Comparison of ENCODE assay signal across 13 mouse cellular contexts in the genomic region with DNA sequence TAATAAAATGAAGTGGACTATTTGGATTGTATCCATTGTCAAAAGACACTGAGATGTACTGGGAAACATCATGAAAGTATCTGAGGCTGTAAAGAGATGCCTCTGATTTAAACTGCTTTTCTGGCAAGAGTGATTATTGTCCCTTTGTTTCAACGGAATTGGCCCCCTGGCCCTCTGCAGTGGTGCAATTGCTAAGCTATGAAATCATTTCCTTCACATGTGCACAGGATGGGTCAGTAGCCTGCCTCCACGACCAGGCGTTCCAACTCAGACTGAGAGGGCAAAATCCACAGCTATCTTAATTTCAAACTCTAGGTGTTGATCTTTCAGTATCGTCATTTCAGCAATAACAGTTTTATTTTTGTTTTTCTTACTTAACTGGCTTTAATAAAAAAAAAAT. TPM values are rescaled to one million over a fixed set of nuclear protein-coding genes. Genes with fewer than 3 reads are reported as not detected.
DNase-seq lines count a peak whose midpoint lies in the region; ATAC-seq and TF ChIP-seq lines count a peak whose summit lies in the region.
"Had no signal": no experiment of that assay in that cellular context is flagged by ENCODE, and none has a peak within 500 bp of the region (broad histone marks: within the 10 kb centered on the region; RNA-seq: fewer than 3 reads in every experiment).

No protein-coding gene starts in this region.

- H3K36me3 ChIP-seq in limb, embryonic 13.5 days = no peaks in the 10 kb centered on the region
- H3K36me3 ChIP-seq in limb, embryonic 10.5 days = no peaks in the 10 kb centered on the region
- no peaks in the 10 kb centered on the region for H3K36me3 ChIP-seq in kidney, postnatal 0 days (ENCODE audit: insufficient read depth, low read length)
- no peaks in the 10 kb centered on the region for H3K36me3 ChIP-seq in forebrain, embryonic 12.5 days (replicated peaks)
- H3K36me3 ChIP-seq in thymus, adult 2 months (ENCODE audit: control insufficient read depth, insufficient read depth, low read length) = no peaks in the 10 kb centered on the region
- H3K36me3 ChIP-seq: limb, embryonic 12.5 days; midbrain, embryonic 12.5 days; neural tube, embryonic 13.5 days had no signal

- DNase-seq in limb, embryonic 10.5 days (ENCODE audit: low spot score) = no peak
- DNase-seq in gastrocnemius, postnatal 25 days = peak; percentile 32
- peak; percentile 34 for DNase-seq in kidney, postnatal 0 days (ENCODE audit: low spot score)
- DNase-seq in lung, postnatal 4 days = peak; percentile 12 to 51
- DNase-seq in thymus, adult 2 months = no peak
- DNase-seq: cerebellum, postnatal 10 days had no signal

- H3K9me3 ChIP-seq in limb, embryonic 13.5 days = no peaks in the 10 kb centered on the region
- no peaks in the 10 kb centered on the region for H3K9me3 ChIP-seq in limb, embryonic 10.5 days (replicated peaks)
- no peaks in the 10 kb centered on the region for H3K9me3 ChIP-seq in kidney, postnatal 0 days (replicated peaks; ENCODE audit: low read length)
- H3K9me3 ChIP-seq in forebrain, embryonic 12.5 days = no peaks in the 10 kb centered on the region
- H3K9me3 ChIP-seq: limb, embryonic 12.5 days; midbrain, embryonic 12.5 days; neural tube, embryonic 13.5 days had no signal

- ATAC-seq in limb, embryonic 13.5 days (ENCODE audit: low FRiP score, low read depth) = peak; percentile 28; the same call in 1 of the 2 replicates
- no peak for ATAC-seq in kidney, postnatal 0 days (replicated peaks; ENCODE audit: low FRiP score, low read depth)
- ATAC-seq in megakaryocyte progenitor cell, adult 5-6 weeks (replicated peaks; ENCODE audit: poor library complexity) = no peak
- no peak for ATAC-seq in forebrain, embryonic 12.5 days (ENCODE audit: low FRiP score)

- no peak overlapping the region for H3K4me2 ChIP-seq in limb, embryonic 13.5 days (replicated peaks)
- no peak overlapping the region for H3K4me2 ChIP-seq in kidney, postnatal 0 days (ENCODE audit: low read length)
- no peak overlapping the region for H3K4me2 ChIP-seq in forebrain, embryonic 12.5 days
- H3K4me2 ChIP-seq: limb, embryonic 12.5 days; midbrain, embryonic 12.5 days; neural tube, embryonic 13.5 days had no signal

- WGBS in limb, embryonic 13.5 days = 52% methylated on average over 4 of the region's 4 CpGs
- WGBS in limb, embryonic 10.5 days = 66% methylated on average over 4 of the region's 4 CpGs
- 46% methylated on average over 4 of the region's 4 CpGs for whole genome bisulfite sequencing in kidney, postnatal 0 days
- 74% methylated on average over 4 of the region's 4 CpGs for WGBS in forebrain, embryonic 12.5 days
- WGBS in thymus, adult 2 months = 88% methylated on average over 4 of the region's 4 CpGs

- no peak overlapping the region for H3K4me3 ChIP-seq in limb, embryonic 13.5 days
- H3K4me3 ChIP-seq in limb, embryonic 10.5 days = no peak overlapping the region
- no peak overlapping the region for H3K4me3 ChIP-seq in kidney, postnatal 0 days (replicated peaks; ENCODE audit: low read depth, low read length)
- H3K4me3 ChIP-seq in forebrain, embryonic 12.5 days (replicated peaks) = no peak overlapping the region
- H3K4me3 ChIP-seq in thymus, adult 2 months (ENCODE audit: control insufficient read depth, insufficient read depth, low read length) = no peak overlapping the region
- H3K4me3 ChIP-seq: erythroblast, embryonic 14.5 days; limb, embryonic 12.5 days; midbrain, embryonic 12.5 days; neural tube, embryonic 13.5 days had no signal

- no peak overlapping the region for H3K9ac ChIP-seq in limb, embryonic 13.5 days
- no peak overlapping the region for H3K9ac ChIP-seq in kidney, postnatal 0 days (ENCODE audit: low read depth, low read length)
- no peak overlapping the region for H3K9ac ChIP-seq in forebrain, embryonic 12.5 days
- H3K9ac ChIP-seq: limb, embryonic 12.5 days; midbrain, embryonic 12.5 days; neural tube, embryonic 13.5 days had no signal

- no peak overlapping the region for H3K27ac ChIP-seq in limb, embryonic 13.5 days
- no peak overlapping the region for H3K27ac ChIP-seq in limb, embryonic 10.5 days
- no peak overlapping the region for H3K27ac ChIP-seq in kidney, postnatal 0 days
- no peak overlapping the region for H3K27ac ChIP-seq in forebrain, embryonic 12.5 days
- H3K27ac ChIP-seq in thymus, adult 2 months (ENCODE audit: control insufficient read depth, insufficient read depth, low read length) = no peak overlapping the region
- H3K27ac ChIP-seq: limb, embryonic 12.5 days; midbrain, embryonic 12.5 days; neural tube, embryonic 13.5 days had no signal

- no peaks in the 10 kb centered on the region for H3K4me1 ChIP-seq in limb, embryonic 13.5 days
- H3K4me1 ChIP-seq in limb, embryonic 10.5 days = no peaks in the 10 kb centered on the region
- no peaks in the 10 kb centered on the region for H3K4me1 ChIP-seq in kidney, postnatal 0 days (replicated peaks; ENCODE audit: insufficient read depth, low read length)
- no peaks in the 10 kb centered on the region for H3K4me1 ChIP-seq in forebrain, embryonic 12.5 days
- H3K4me1 ChIP-seq in thymus, adult 2 months (replicated peaks; ENCODE audit: control insufficient read depth, insufficient read depth, low read length) = no peaks in the 10 kb centered on the region
- H3K4me1 ChIP-seq: limb, embryonic 12.5 days; midbrain, embryonic 12.5 days; neural tube, embryonic 13.5 days had no signal

- TF ChIP-seq CTCF in kidney, postnatal 0 days (IDR thresholded peaks at IDR 0.05; ENCODE audit: low read depth) = no peak
- no peak for TF ChIP-seq CTCF in thymus, adult 2 months (IDR thresholded peaks at IDR 0.05; ENCODE audit: borderline replicate concordance, control insufficient read depth, extremely low read depth, insufficient read depth, low read length, poor library complexity)

- no peaks in the 10 kb centered on the region for H3K27me3 ChIP-seq in limb, embryonic 13.5 days
- H3K27me3 ChIP-seq in limb, embryonic 10.5 days (ENCODE audit: low read depth, poor library complexity, severe bottlenecking) = no peaks in the 10 kb centered on the region
- no peaks in the 10 kb centered on the region for H3K27me3 ChIP-seq in kidney, postnatal 0 days (ENCODE audit: insufficient read depth, low read length)
- no peaks in the 10 kb centered on the region for H3K27me3 ChIP-seq in forebrain, embryonic 12.5 days
- H3K27me3 ChIP-seq in thymus, adult 2 months (ENCODE audit: control insufficient read depth, insufficient read depth, low read length) = no peaks in the 10 kb centered on the region
- H3K27me3 ChIP-seq: limb, embryonic 12.5 days; midbrain, embryonic 12.5 days; neural tube, embryonic 13.5 days had no signal

- no peak for TF ChIP-seq POLR2A in thymus, adult 2 months (IDR thresholded peaks at IDR 0.05; ENCODE audit: control insufficient read depth, extremely low read depth, insufficient read depth, low read length, poor library complexity)

RNA-seq across cellular contexts. Expression of a gene that starts 40.7 kb away (rescaled TPM):
- polyA plus RNA-seq in limb, embryonic 13.5 days (2015; fragmentation: Nextera tagmentation; extraction: Ambion mirVana) = 2.3 and 2.4 TPM in 2 replicates
- 0.46 and 0.65 TPM in 2 replicates for polyA plus RNA-seq in limb, embryonic 10.5 days (2016; fragmentation: Nextera tagmentation; extraction: Ambion mirVana)
- total RNA-seq in gastrocnemius, postnatal 25 days (2021) = 1 to 10 TPM in 1 of 2 experiments, under 1 TPM in 1; 0.84 to 1.1 TPM
- polyA plus RNA-seq in kidney, postnatal 0 days (2015; fragmentation: Nextera tagmentation; extraction: Ambion mirVana) = 1.1 and 1.4 TPM in 2 replicates
- total RNA-seq in megakaryocyte progenitor cell, adult 5-6 weeks (2015) = 3.4 and 4.1 TPM in 2 replicates
- total RNA-seq in megakaryocyte progenitor cell, adult 5-6 weeks (2017) = 2.0 and 2.5 TPM in 2 replicates
- polyA plus RNA-seq in forebrain, embryonic 12.5 days (2016; fragmentation: Nextera tagmentation; extraction: Ambion mirVana) = 0.85 and 1.0 TPM in 2 replicates
- 2.6 and 3.0 TPM in 2 replicates for polyA plus RNA-seq in thymus, adult 2 months (2012; rRNA removed)
- polyA plus RNA-seq: erythroblast, embryonic 14.5 days had no signal

RNA-seq across cellular contexts. Expression of a gene that starts 51.1 kb away (rescaled TPM):
- 150 and 161 TPM in 2 replicates for polyA plus RNA-seq in limb, embryonic 13.5 days (2015; fragmentation: Nextera tagmentation; extraction: Ambion mirVana)
- polyA plus RNA-seq in limb, embryonic 10.5 days (2016; fragmentation: Nextera tagmentation; extraction: Ambion mirVana) = 212 and 261 TPM in 2 replicates
- total RNA-seq in gastrocnemius, postnatal 25 days (2021) = 10 to 100 TPM; 24.4 to 26.2 TPM
- 64.3 and 82.5 TPM in 2 replicates for polyA plus RNA-seq in kidney, postnatal 0 days (2015; fragmentation: Nextera tagmentation; extraction: Ambion mirVana)
- total RNA-seq in megakaryocyte progenitor cell, adult 5-6 weeks (2015) = 209 and 242 TPM in 2 replicates
- 378 and 464 TPM in 2 replicates for total RNA-seq in megakaryocyte progenitor cell, adult 5-6 weeks (2017)
- polyA plus RNA-seq in forebrain, embryonic 12.5 days (2016; fragmentation: Nextera tagmentation; extraction: Ambion mirVana) = 131 and 135 TPM in 2 replicates
- 22.0 and 28.8 TPM in 2 replicates for polyA plus RNA-seq in thymus, adult 2 months (2012; rRNA removed)

Comparison
In these comparisons a context has a peak if more than half of its experiments do, and no peak if none do; other contexts are left out.
1. DNase-seq: peak in gastrocnemius, postnatal 25 days (single experiment), kidney, postnatal 0 days (single experiment) and lung, postnatal 4 days (2 of 2); none in limb, embryonic 10.5 days (single experiment) and thymus, adult 2 months (single experiment).